Comparison of ENCODE assay signal across 10 mouse cellular contexts in the genomic region with DNA sequence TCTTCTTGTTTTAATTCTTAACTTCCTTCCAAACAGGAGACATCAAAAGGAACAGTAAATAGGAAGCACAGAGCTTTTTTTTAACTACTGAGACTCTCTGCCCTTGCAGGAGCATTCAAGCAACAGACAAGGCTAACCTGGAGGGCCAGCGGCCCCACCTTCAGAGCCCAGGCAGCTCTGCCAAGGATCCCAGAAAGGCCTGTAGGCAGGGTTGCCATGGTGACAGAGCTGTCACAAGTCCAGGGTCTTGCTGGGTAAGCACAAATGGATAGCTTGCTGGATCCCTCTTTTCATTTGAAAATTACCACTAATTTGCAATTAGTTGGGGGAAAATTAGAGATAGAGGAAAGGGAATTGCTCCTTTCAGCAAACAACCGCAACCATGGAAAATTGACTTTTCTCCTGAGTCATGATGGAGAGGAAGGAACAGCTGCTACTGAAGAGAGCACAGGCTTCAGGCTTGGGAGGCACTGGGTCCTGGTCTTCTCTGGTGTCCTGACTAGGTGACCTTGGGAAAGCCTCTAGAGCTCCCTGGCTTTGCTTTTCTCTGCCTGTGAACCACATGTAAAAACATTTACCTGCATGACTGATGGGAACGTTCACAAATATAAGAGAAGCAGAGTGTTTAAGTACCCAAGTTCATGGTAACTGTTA.
DNase-seq lines count a peak whose midpoint lies in the region; ATAC-seq and TF ChIP-seq lines count a peak whose summit lies in the region.
"Had no signal": no experiment of that assay in that cellular context is flagged by ENCODE, and none has a peak within 500 bp of the region (broad histone marks: within the 10 kb centered on the region; RNA-seq: fewer than 3 reads in every experiment).

No protein-coding gene starts in this region.

- no peak overlapping the region for H3K4me3 ChIP-seq in lung, embryonic 16.5 days (ENCODE audit: low read length)
- H3K4me3 ChIP-seq in forebrain, postnatal 0 days (ENCODE audit: low read depth, low read length), result no peak overlapping the region
- no peak overlapping the region for H3K4me3 ChIP-seq in kidney, embryonic 15.5 days (replicated peaks)
- H3K4me3 ChIP-seq: liver, embryonic 15.5 days had no signal

- no peak overlapping the region for H3K27ac ChIP-seq in lung, embryonic 16.5 days (ENCODE audit: low read length)
- no peak overlapping the region for H3K27ac ChIP-seq in forebrain, postnatal 0 days (ENCODE audit: low read depth, low read length)
- no peak overlapping the region for H3K27ac ChIP-seq in kidney, embryonic 15.5 days
- H3K27ac ChIP-seq: liver, embryonic 15.5 days had no signal

- DNase-seq in lung, postnatal 4 days, result no peak
- DNase-seq in forebrain, postnatal 0 days, result peak; percentile 71
- peak; percentile 44 to 68 for DNase-seq in left cerebral cortex, adult 18-20 months (ENCODE audit: low spot score in 2 of 2)
- peak; percentile 75 to 85 for DNase-seq in right cerebral cortex, postnatal 10 days (ENCODE audit: low spot score in 2 of 2)
- DNase-seq in heart, adult 8-10 months (ENCODE audit: low spot score), result no peak
- DNase-seq in lung, postnatal 14 days, result no peak

- H3K9ac ChIP-seq in lung, embryonic 16.5 days (ENCODE audit: low read length), result no peak overlapping the region
- no peak overlapping the region for H3K9ac ChIP-seq in forebrain, postnatal 0 days
- no peak overlapping the region for H3K9ac ChIP-seq in kidney, embryonic 15.5 days
- H3K9ac ChIP-seq: liver, embryonic 15.5 days had no signal

- 0 out of 2 replicates have a peak, but pooled peaks have one; percentile 44 for ATAC-seq in lung, embryonic 16.5 days (ENCODE audit: low read depth)
- peak; percentile 88 for ATAC-seq in forebrain, postnatal 0 days
- ATAC-seq in kidney, embryonic 15.5 days (replicated peaks; ENCODE audit: low FRiP score), result no peak; the same call in 1 of the 2 replicates

- no peaks in the 10 kb centered on the region for H3K27me3 ChIP-seq in lung, embryonic 16.5 days (ENCODE audit: control insufficient read depth, insufficient read depth, low read depth, low read length)
- no peaks in the 10 kb centered on the region for H3K27me3 ChIP-seq in forebrain, postnatal 0 days (ENCODE audit: insufficient read depth, low read length)
- no peaks in the 10 kb centered on the region for H3K27me3 ChIP-seq in kidney, embryonic 15.5 days
- H3K27me3 ChIP-seq: CH12.LX; liver, embryonic 15.5 days had no signal

- no peaks in the 10 kb centered on the region for H3K36me3 ChIP-seq in lung, embryonic 16.5 days (ENCODE audit: control insufficient read depth, insufficient read depth, low read length)
- H3K36me3 ChIP-seq in forebrain, postnatal 0 days (ENCODE audit: insufficient read depth), result no peaks in the 10 kb centered on the region
- no peaks in the 10 kb centered on the region for H3K36me3 ChIP-seq in kidney, embryonic 15.5 days
- H3K36me3 ChIP-seq: liver, embryonic 15.5 days had no signal

- 57% methylated on average over 3 of the region's 3 CpGs for WGBS in lung, embryonic 16.5 days
- WGBS in forebrain, postnatal 0 days, result 19% methylated on average over 3 of the region's 3 CpGs
- 58% methylated on average over 3 of the region's 3 CpGs for WGBS in kidney, embryonic 15.5 days

- TF ChIP-seq CTCF in forebrain, postnatal 0 days (IDR thresholded peaks at IDR 0.05; ENCODE audit: low read depth), result no peak

- H3K4me1 ChIP-seq in lung, embryonic 16.5 days (replicated peaks; ENCODE audit: control insufficient read depth, insufficient read depth, low read length), result peaks cover 6% of the 10 kb centered on the region
- H3K4me1 ChIP-seq in forebrain, postnatal 0 days (ENCODE audit: insufficient read depth), result peaks cover 9% of the 10 kb centered on the region; the same call in 1 of the 2 replicates
- H3K4me1 ChIP-seq in kidney, embryonic 15.5 days, result no peaks in the 10 kb centered on the region
- H3K4me1 ChIP-seq: liver, embryonic 15.5 days had no signal

- H3K9me3 ChIP-seq in lung, embryonic 16.5 days (ENCODE audit: control insufficient read depth, low read length), result no peaks in the 10 kb centered on the region
- no peaks in the 10 kb centered on the region for H3K9me3 ChIP-seq in forebrain, postnatal 0 days (ENCODE audit: low read length)
- no peaks in the 10 kb centered on the region for H3K9me3 ChIP-seq in kidney, embryonic 15.5 days (replicated peaks)
- H3K9me3 ChIP-seq: liver, embryonic 15.5 days had no signal

- H3K4me2 ChIP-seq in lung, embryonic 16.5 days (ENCODE audit: low read depth, low read length), result no peak overlapping the region
- no peak overlapping the region for H3K4me2 ChIP-seq in forebrain, postnatal 0 days (ENCODE audit: low read depth)
- no peak overlapping the region for H3K4me2 ChIP-seq in kidney, embryonic 15.5 days
- H3K4me2 ChIP-seq: liver, embryonic 15.5 days had no signal

Comparison
In these comparisons a context has a peak if more than half of its experiments do, and no peak if none do; other contexts are left out.
1. DNase-seq: peak in forebrain, postnatal 0 days (single experiment), left cerebral cortex, adult 18-20 months (2 of 2) and right cerebral cortex, postnatal 10 days (2 of 2); none in lung, postnatal 4 days (0 of 2), heart, adult 8-10 months (single experiment) and lung, postnatal 14 days (single experiment).